ENCODE assay signal across 14 mouse cellular contexts in genomic region chr1:80607546-80607945, GRCm38 (mm10).
DNase-seq lines count a peak whose midpoint lies in the region.
"Had no signal": no experiment of that assay in that cellular context is flagged by ENCODE, and none has a peak within 500 bp of the region (broad histone marks: within the 10 kb centered on the region; RNA-seq: fewer than 3 reads in every experiment).

No protein-coding gene starts in this region.

- DNase-seq in 416B (ENCODE audit: low read depth) = peak; percentile 38
- DNase-seq in Muller cell, postnatal 12 days (ENCODE audit: inconsistent ontology term) = peak; percentile 48
- DNase-seq in adrenal gland, postnatal 14 days = peak; percentile 50
- peak; percentile 73 for DNase-seq in retina, postnatal 1 day
- DNase-seq in gastrocnemius, postnatal 4 days (ENCODE audit: low spot score in 2 of 2) = no peak
- no peak for DNase-seq in heart, adult 11 months
- DNase-seq: cerebellum, adult 11 months; cerebellum, adult 8-10 months; cerebellum, postnatal 14 days; embryo, embryonic 11 days; forebrain, postnatal 0 days; gastrocnemius, postnatal 14 days; heart, postnatal 36 days; kidney, adult 11 months had no signal

Comparison
In these comparisons a context has a peak if more than half of its experiments do, and no peak if none do; other contexts are left out.
1. DNase-seq: peak in 416B (single experiment), Muller cell, postnatal 12 days (single experiment), adrenal gland, postnatal 14 days (single experiment) and retina, postnatal 1 day (single experiment); none in gastrocnemius, postnatal 4 days (0 of 2) and heart, adult 11 months (single experiment).